Mouse (Mus musculus) lung, postnatal 0 days (tissue): Measurements from ENCODE around the gene Spred1.

Source experiments
- CTCF ChIP-seq: IDR thresholded peaks from 2 replicates; pipeline ENCODE4 v1.5.1; 2016; ENCODE audit warnings: antibody characterized with exemption, mild to moderate bottlenecking
- EP300 ChIP-seq: IDR thresholded peaks from 2 replicates; pipeline ENCODE4 v1.6.1; 2016; ENCODE audit warnings: antibody characterized with exemption, mild to moderate bottlenecking, control low read depth

- TF ChIP-seq CTCF (no peak), EP300 (no peak)
Observed at GRCm38 (mm10) chr2:117138932-117139331, 17.8 kb downstream of the Spred1 start.
